Mouse (Mus musculus): ENCODE measurements at regions not wholly inside any gene's neighbourhood (a gene's known extent, or its start where the extent isn't known, plus 50 kb on each side); places are given as distances from the start of the nearest gene placed in this dataset.

- TF ChIP-seq ZNF384 (IDR thresholded peaks at IDR 0.05; ENCODE audit: low read depth, low read length) (no peak), ZC3H11A (IDR thresholded peaks at IDR 0.05; ENCODE audit: borderline replicate concordance, low read depth, low read length) (no peak), HCFC1 (IDR thresholded peaks at IDR 0.05; ENCODE audit: borderline replicate concordance, insufficient read depth, low read length) (no peak), MAFK (IDR thresholded peaks at IDR 0.05; ENCODE audit: insufficient read depth, low read depth, low read length) (no peak), CHD2 (IDR thresholded peaks at IDR 0.05; ENCODE audit: low read depth, low read length) (no peak)
- no peaks in the 10 kb centered on the region; a peak in 1 of 4 replicates for H3K4me1 ChIP-seq (ENCODE audit: control insufficient read depth in 2 of 2, insufficient read depth in 2 of 2, low read length in 2 of 2, poor library complexity in 1 of 2)
- no peak for DNase-seq (ENCODE audit: low read depth, low spot score)
- no peak overlapping the region for H3K4me3 ChIP-seq (ENCODE audit: insufficient read depth in 1 of 2, low read depth in 1 of 2, low read length in 2 of 2, poor library complexity in 1 of 2, severe bottlenecking in 1 of 2)
- H3K27ac ChIP-seq (ENCODE audit: insufficient read depth, low read depth, low read length, poor library complexity, severe bottlenecking): no peak overlapping the region
- in situ Hi-C loops (cut with MboI; ENCODE audit: low sequenced_read_pairs in 2 of 2, unreplicated experiment in 2 of 2): no loop called here
- no peaks in the 10 kb centered on the region for H3K9me3 ChIP-seq (ENCODE audit: control insufficient read depth, insufficient read depth, low read depth, low read length)
- no peaks in the 10 kb centered on the region for H3K36me3 ChIP-seq (ENCODE audit: control insufficient read depth, insufficient read depth, low read length, poor library complexity, severe bottlenecking)
- no peak overlapping the region for H3K9ac ChIP-seq (ENCODE audit: insufficient read depth, low read depth, low read length, poor library complexity, severe bottlenecking)
These were observed 728.8 kb downstream of the Brinp3 start for GRCm38 (mm10) chr1:147223232-147223925.

GRCm38 (mm10) chr1:147237565-147237964 lies 743.0 kb downstream of the Brinp3 start:
- Histone ChIP-seq H3K9ac (ENCODE audit: insufficient read depth, low read depth, low read length, poor library complexity, severe bottlenecking) (no peak overlapping the region), H3K9me3 (ENCODE audit: control insufficient read depth, insufficient read depth, low read depth, low read length) (no peaks in the 10 kb centered on the region), H3K27ac (ENCODE audit: insufficient read depth, low read depth, low read length, poor library complexity, severe bottlenecking) (no peak overlapping the region), H3K4me1 (ENCODE audit: control insufficient read depth in 2 of 2, insufficient read depth in 2 of 2, low read length in 2 of 2, poor library complexity in 1 of 2) (no peaks in the 10 kb centered on the region), H3K4me3 (ENCODE audit: insufficient read depth in 1 of 2, low read depth in 1 of 2, low read length in 2 of 2, poor library complexity in 1 of 2, severe bottlenecking in 1 of 2) (no peak overlapping the region), H3K36me3 (ENCODE audit: control insufficient read depth, insufficient read depth, low read length, poor library complexity, severe bottlenecking) (no peaks in the 10 kb centered on the region)
- in situ Hi-C loops (cut with MboI; ENCODE audit: low sequenced_read_pairs in 2 of 2, unreplicated experiment in 2 of 2): no loop called here
- no peak for DNase-seq (ENCODE audit: low read depth, low spot score)
- no peak for TF ChIP-seq HCFC1 (IDR thresholded peaks at IDR 0.05; ENCODE audit: borderline replicate concordance, insufficient read depth, low read length)

- Histone ChIP-seq H3K27ac (ENCODE audit: insufficient read depth, low read depth, low read length, poor library complexity, severe bottlenecking) (no peak overlapping the region), H3K4me3 (ENCODE audit: insufficient read depth in 1 of 2, low read depth in 1 of 2, low read length in 2 of 2, poor library complexity in 1 of 2, severe bottlenecking in 1 of 2) (no peak overlapping the region), H3K9me3 (ENCODE audit: control insufficient read depth, insufficient read depth, low read depth, low read length) (no peaks in the 10 kb centered on the region), H3K4me1 (ENCODE audit: control insufficient read depth in 2 of 2, insufficient read depth in 2 of 2, low read length in 2 of 2, poor library complexity in 1 of 2) (no peaks in the 10 kb centered on the region), H3K9ac (ENCODE audit: insufficient read depth, low read depth, low read length, poor library complexity, severe bottlenecking) (no peak overlapping the region), H3K36me3 (ENCODE audit: control insufficient read depth, insufficient read depth, low read length, poor library complexity, severe bottlenecking) (no peaks in the 10 kb centered on the region)
- DNase-seq (ENCODE audit: low read depth, low spot score): no peak
- TF ChIP-seq CHD2 (IDR thresholded peaks at IDR 0.05; ENCODE audit: low read depth, low read length): no peak
- peak; percentile 76; the same call in 1 of the 2 replicates for TF ChIP-seq MAFK (IDR thresholded peaks at IDR 0.05; ENCODE audit: insufficient read depth, low read depth, low read length)
- in situ Hi-C loops (cut with MboI; ENCODE audit: low sequenced_read_pairs in 2 of 2, unreplicated experiment in 2 of 2): no loop called here
These were observed 744.5 kb downstream of the Brinp3 start for GRCm38 (mm10) chr1:147239108-147239507.

GRCm38 (mm10) chr1:147273324-147273723 lies 778.8 kb downstream of the Brinp3 start:
- in situ Hi-C loops (cut with MboI; ENCODE audit: low sequenced_read_pairs in 2 of 2, unreplicated experiment in 2 of 2): no loop called here
- no peak for DNase-seq (ENCODE audit: low read depth, low spot score)
- TF ChIP-seq CHD2 (IDR thresholded peaks at IDR 0.05; ENCODE audit: low read depth, low read length): no peak
- no peak for TF ChIP-seq HCFC1 (IDR thresholded peaks at IDR 0.05; ENCODE audit: borderline replicate concordance, insufficient read depth, low read length)
- no peak for TF ChIP-seq MAFK (IDR thresholded peaks at IDR 0.05; ENCODE audit: insufficient read depth, low read depth, low read length)
- TF ChIP-seq ZNF384 (IDR thresholded peaks at IDR 0.05; ENCODE audit: low read depth, low read length): no peak
- TF ChIP-seq ZC3H11A (IDR thresholded peaks at IDR 0.05; ENCODE audit: borderline replicate concordance, low read depth, low read length): no peak

GRCm38 (mm10) chr1:147291119-147291518 lies 796.6 kb downstream of the Brinp3 start:
- H3K36me3 ChIP-seq (ENCODE audit: control insufficient read depth, insufficient read depth, low read length, poor library complexity, severe bottlenecking): no peaks in the 10 kb centered on the region
- in situ Hi-C loops (cut with MboI; ENCODE audit: low sequenced_read_pairs in 2 of 2, unreplicated experiment in 2 of 2): no loop called here
- no peak overlapping the region for H3K4me3 ChIP-seq (ENCODE audit: insufficient read depth in 1 of 2, low read depth in 1 of 2, low read length in 2 of 2, poor library complexity in 1 of 2, severe bottlenecking in 1 of 2)
- no peak for DNase-seq (ENCODE audit: low read depth, low spot score)
- H3K4me1 ChIP-seq (ENCODE audit: control insufficient read depth in 2 of 2, insufficient read depth in 2 of 2, low read length in 2 of 2, poor library complexity in 1 of 2): no peaks in the 10 kb centered on the region
- H3K9me3 ChIP-seq (ENCODE audit: control insufficient read depth, insufficient read depth, low read depth, low read length): no peaks in the 10 kb centered on the region
- no peak overlapping the region for H3K27ac ChIP-seq (ENCODE audit: insufficient read depth, low read depth, low read length, poor library complexity, severe bottlenecking)
- H3K9ac ChIP-seq (ENCODE audit: insufficient read depth, low read depth, low read length, poor library complexity, severe bottlenecking): no peak overlapping the region
- TF ChIP-seq CHD2 (IDR thresholded peaks at IDR 0.05; ENCODE audit: low read depth, low read length) (no peak), MAFK (IDR thresholded peaks at IDR 0.05; ENCODE audit: insufficient read depth, low read depth, low read length) (no peak), ZNF384 (IDR thresholded peaks at IDR 0.05; ENCODE audit: low read depth, low read length) (no peak), ZC3H11A (IDR thresholded peaks at IDR 0.05; ENCODE audit: borderline replicate concordance, low read depth, low read length) (no peak), HCFC1 (IDR thresholded peaks at IDR 0.05; ENCODE audit: borderline replicate concordance, insufficient read depth, low read length) (no peak)

More at GRCm38 (mm10) chr1:147273324-147273723, 778.8 kb downstream of the Brinp3 start:
- no peaks in the 10 kb centered on the region for H3K36me3 ChIP-seq (ENCODE audit: control insufficient read depth, insufficient read depth, low read length, poor library complexity, severe bottlenecking)
- H3K9ac ChIP-seq (ENCODE audit: insufficient read depth, low read depth, low read length, poor library complexity, severe bottlenecking): no peak overlapping the region
- no peak overlapping the region for H3K4me3 ChIP-seq (ENCODE audit: insufficient read depth in 1 of 2, low read depth in 1 of 2, low read length in 2 of 2, poor library complexity in 1 of 2, severe bottlenecking in 1 of 2)
- no peak overlapping the region for H3K27ac ChIP-seq (ENCODE audit: insufficient read depth, low read depth, low read length, poor library complexity, severe bottlenecking)
- H3K4me1 ChIP-seq (ENCODE audit: control insufficient read depth in 2 of 2, insufficient read depth in 2 of 2, low read length in 2 of 2, poor library complexity in 1 of 2): no peaks in the 10 kb centered on the region
- no peaks in the 10 kb centered on the region for H3K9me3 ChIP-seq (ENCODE audit: control insufficient read depth, insufficient read depth, low read depth, low read length)

Measured in ES-E14 (cell line).